Mouse (Mus musculus) spleen, embryonic (tissue): ENCODE measurements at regions not wholly inside any gene's neighbourhood (a gene's known extent, or its start where the extent isn't known, plus 50 kb on each side); places are given as distances from the start of the nearest gene placed in this dataset.

Source experiments
- CTCF ChIA-PET: fragments of 350-600 bp; sonication (Branson Sonifier 250); formaldehyde crosslinking; loops from one replicate; lab custom pipeline; 2022; lab: Charles Lee

DNA sequence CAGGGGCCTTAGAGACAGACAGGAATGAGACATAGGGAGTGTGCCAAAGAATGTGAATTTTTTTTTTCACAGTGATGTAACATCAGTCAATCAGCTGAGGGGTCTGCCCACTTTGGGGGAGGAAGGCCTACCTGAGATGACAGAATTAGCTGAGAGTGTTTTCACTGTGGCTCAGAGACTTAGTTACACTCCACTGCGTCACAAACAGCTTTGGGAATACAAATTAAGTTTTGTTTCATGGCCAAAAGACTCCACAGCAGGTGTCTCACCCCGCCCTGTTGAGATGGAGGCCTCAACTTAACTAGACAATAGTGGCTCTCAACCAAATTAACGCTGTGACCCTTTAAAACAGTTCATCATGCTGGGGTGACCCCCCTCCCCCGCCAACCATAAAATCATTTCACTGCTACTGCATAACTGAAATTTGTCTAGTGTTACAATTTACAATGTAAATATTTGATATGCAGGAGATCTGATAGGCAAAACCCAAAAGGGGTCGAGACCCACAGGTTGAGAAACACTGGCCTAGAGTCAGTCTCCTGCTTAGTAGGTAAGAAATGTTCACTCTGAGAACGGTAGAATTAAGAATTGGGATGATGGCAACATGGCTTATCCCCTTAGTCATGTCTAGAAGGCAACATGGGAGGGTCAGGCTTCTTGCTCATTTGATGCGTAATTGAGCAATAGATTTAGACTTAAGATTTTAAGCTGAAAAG lies 184.3 kb downstream of the Katnal1 start:
- CTCF ChIA-PET: no interaction called here

GRCm38 (mm10) chr5:148742158-148742835 lies 186.8 kb downstream of the Katnal1 start:
- CTCF ChIA-PET: interaction anchor here (0.7 kb wide), 1 partner anchor 11 kb away, joined by 3 read pairs; no protein-coding TSS in a partner anchor

GRCm38 (mm10) chr5:148741267-148742004 lies 187.7 kb downstream of the Katnal1 start:
- CTCF ChIA-PET: no interaction called here

GRCm38 (mm10) chr5:148740366-148741266 lies 188.0 kb upstream of the Ubl3 start:
- CTCF ChIA-PET: no interaction called here

- CTCF ChIA-PET: interaction anchor here (0.6 kb wide), 1 partner anchor 250 kb away, joined by 4 read pairs; no protein-coding TSS in a partner anchor
Observed at GRCm38 (mm10) chr5:148739672-148740071, 187.1 kb upstream of the Ubl3 start.

DNA sequence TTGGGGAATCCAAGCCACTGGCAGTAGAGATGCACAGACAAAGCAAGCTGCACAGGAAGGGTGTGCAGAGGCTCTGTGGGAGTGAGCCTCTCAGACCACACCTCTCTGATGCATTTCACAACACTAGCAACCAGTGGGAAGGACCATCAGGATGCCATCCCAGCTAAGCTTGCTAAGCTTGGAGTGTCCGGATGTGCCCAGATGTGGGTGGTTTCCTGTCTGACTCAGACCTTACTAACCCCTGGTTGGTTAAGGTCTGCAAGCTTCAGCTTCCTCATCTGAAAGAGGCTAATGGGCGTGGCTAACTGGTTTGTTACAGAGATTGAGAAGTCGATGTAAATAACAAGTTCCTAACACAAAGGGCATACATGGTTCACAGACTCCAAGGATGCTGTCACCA lies 186.6 kb upstream of the Ubl3 start:
- CTCF ChIA-PET: interaction anchor here (0.6 to 0.7 kb wide), 2 partner anchors 232 to 249 kb away, joined by 4 to 8 read pairs; no protein-coding TSS in a partner anchor

DNA sequence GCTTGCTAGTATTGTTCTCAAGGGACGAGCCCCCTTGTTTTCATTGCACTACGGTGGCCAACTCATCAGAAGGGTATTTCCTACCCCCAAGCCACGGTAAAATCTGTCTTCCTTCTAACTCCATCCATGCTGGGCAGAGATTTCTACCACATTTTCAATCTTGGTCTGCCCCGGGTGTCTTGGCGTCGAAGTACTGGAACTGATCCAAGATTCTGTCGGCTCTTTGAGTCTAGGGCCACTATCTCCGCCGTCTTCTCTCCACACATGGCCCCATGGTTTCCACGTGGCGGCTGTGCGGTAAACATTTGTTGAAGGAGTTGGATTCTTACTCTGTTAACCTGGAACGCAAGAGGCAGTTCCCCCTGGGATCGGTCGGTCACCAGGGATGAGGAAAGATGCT lies 177.0 kb upstream of the Ubl3 start:
- CTCF ChIA-PET: no interaction called here

- CTCF ChIA-PET: interaction anchor here (0.7 kb wide), 1 partner anchor 23 kb away, joined by 5 read pairs; no protein-coding TSS in a partner anchor
Observed at GRCm38 (mm10) chr5:148728492-148728891, 175.9 kb upstream of the Ubl3 start.

DNA sequence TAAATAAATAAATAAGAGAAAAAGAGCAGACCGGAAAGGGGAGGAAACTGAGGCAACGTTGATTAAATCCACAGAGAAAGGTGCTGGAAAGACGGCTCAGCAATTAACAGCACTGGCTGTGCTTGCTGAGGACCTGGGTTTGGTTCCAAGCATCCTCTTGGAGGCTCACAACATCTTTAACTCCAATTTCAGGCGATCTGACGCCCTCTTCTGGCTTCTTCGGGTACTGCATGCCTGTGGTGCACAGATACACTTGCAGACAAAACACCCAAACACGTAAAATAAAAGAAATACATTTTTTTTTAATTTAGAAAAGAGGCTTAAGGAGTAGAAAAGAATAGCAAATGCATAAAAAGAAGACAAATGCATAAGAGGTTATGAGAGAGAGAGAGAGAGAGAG lies 173.9 kb upstream of the Ubl3 start:
- CTCF ChIA-PET: no interaction called here

DNA sequence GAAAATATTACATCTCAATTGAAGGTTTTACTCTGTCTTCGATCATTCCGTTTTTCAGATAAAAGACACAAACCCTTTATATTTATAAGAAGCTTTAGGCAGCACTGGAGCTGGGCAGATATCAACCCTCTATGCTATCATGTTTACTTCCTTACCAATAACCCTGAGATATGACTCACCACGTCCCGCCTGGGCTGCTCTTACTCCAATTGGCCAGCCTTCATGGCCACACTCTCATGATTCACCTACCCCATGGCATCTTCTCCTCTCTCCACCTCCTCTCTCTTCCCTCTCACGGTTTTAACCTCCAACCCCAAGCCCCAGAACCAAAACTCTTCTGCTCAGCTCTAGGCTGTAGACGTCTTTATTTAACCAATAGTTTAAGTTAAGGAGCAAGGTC lies 171.9 kb upstream of the Ubl3 start:
- CTCF ChIA-PET: interaction anchor here (0.6 to 1.1 kb wide), 2 partner anchors 11 to 441 kb away, joined by 3 to 14 read pairs; no protein-coding TSS in a partner anchor

- CTCF ChIA-PET: no interaction called here
Observed at GRCm38 (mm10) chr5:148723677-148724227, 171.2 kb upstream of the Ubl3 start.

DNA sequence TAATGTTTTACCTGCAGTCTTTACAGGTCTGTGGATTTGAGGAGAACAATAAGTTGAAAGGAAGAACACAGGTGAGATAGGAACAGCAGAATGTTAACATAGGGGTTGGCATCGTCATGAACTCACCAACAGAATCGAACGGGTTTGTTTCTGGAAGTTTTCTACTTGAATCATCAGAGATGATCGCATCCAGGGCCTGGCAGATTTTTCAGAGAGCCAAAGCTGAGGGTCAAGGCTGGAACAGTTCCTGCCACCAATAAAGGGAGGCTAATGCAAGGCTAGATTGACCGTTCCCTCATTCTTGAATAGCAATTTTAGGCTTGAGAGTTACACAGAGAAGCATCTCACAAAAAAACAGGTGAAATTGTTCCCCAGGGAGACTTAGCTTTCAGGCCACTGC lies 168.0 kb upstream of the Ubl3 start:
- CTCF ChIA-PET: no interaction called here

DNA sequence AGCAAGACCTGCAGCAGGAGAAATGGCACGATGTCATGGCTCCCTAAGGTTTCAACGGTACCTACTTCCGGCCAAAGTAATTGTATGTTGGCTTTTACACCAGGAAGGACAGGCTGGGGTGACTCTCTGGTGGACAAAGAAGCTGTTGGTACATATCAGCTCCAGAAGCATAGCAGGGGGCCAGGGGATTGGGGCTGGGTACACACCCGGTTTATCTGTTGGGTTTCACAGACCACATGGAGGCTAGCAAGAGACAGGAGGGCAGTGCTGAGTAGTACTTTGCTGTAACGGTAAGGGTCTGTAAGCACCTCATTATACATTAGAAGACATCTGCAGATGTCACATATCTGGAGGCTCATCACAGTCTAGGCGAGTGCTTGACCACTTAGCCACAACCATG lies 164.0 kb upstream of the Ubl3 start:
- CTCF ChIA-PET: no interaction called here

DNA sequence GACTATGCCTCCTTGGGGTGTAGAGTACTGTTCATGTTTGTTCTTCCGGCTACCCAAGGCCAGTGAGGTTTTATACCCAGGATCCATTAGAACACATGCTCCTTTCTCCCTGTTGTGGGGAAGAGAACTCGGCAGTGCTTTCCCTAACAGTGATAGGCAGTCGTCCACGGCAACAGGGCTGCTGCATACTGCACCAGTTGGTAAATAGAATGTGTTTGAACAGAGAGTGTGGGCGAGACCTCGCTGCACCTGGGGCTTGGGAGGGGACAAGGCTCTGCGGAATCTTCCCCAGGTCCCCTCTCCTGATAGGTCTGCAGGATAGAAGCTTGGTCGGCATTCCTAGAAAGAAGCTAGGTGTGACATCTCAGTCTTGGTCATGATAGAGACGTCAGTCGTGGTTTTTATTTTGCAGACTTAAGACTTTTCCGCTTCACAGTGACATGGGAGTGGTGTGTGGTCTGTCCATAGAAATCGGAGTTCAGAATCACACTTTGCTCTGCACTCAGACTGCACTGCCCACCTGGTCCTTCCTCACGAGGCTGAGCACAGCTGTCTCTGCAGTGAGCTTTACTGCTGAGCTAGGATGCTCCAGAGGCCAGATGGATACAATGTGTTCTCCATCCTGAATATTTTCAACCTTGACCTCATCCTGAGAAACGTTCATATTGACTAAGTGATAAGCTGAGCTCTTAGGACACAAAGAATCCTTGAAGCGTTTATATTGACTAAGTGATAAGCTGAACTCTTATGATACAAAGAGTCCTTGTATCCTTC lies 162.8 kb upstream of the Ubl3 start:
- CTCF ChIA-PET: interaction anchor here (0.7 kb wide), 1 partner anchor 29 kb away, joined by 3 read pairs; no protein-coding TSS in a partner anchor

DNA sequence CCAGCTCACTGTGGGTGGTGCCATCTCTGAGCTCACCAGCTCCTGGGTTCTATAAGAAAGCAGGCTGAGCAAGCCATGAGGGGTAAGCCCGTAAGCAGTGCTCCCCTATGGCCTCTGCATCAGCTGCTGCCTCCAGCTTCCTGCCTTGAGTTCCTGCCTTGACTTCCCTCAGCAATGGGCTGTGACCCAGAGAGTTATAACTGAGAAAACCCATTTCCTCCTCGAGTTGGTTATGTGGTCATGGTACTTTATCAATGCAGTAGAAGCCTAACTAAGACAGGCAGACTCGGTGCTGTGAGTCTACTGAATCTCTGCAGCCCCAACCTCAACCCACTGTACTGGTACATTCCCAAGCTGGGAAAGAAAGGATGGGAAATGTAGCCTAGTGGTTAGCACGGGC lies 162.2 kb upstream of the Ubl3 start:
- CTCF ChIA-PET: interaction anchor here (0.6 kb wide), 1 partner anchor 219 kb away, joined by 5 read pairs; no protein-coding TSS in a partner anchor

DNA sequence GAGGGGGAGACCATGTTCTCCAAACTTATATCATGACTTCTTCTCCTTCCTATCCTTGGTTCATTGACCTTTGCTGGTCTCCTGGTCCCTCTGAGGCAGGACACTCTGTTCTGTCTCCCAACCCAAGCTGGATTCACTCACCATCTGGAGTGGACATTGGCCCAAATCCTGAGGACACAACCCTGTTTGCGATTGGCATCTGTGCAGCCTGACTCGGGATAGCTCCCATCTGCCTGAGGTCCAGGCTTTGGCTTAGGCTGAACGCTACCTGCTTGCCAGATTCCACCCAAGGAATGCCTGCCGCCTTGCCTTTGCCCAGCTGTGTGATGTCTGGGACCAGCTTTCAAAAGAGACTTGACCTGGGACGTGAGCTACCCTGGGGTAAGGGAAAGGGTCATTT lies 161.2 kb upstream of the Ubl3 start:
- CTCF ChIA-PET: no interaction called here

DNA sequence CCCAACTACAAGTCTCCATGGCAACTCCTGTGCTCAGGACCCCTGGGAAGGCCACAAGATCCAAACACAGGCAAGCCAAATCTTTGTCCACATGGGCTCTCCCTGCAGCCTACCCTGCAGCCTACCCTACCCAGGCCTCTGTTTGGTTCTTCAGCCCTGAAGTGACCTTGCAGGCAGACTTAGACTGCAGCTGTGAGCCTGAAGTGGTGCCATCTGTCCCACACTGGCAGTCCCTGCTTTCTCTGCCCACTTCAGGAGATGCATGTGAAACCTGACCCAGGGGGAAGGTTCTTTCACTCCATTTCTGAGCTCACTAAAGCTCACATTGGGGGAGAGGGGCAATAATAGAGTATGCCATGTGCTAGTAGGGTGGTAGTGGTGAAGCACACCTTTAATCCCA lies 160.4 kb upstream of the Ubl3 start:
- CTCF ChIA-PET: no interaction called here

DNA sequence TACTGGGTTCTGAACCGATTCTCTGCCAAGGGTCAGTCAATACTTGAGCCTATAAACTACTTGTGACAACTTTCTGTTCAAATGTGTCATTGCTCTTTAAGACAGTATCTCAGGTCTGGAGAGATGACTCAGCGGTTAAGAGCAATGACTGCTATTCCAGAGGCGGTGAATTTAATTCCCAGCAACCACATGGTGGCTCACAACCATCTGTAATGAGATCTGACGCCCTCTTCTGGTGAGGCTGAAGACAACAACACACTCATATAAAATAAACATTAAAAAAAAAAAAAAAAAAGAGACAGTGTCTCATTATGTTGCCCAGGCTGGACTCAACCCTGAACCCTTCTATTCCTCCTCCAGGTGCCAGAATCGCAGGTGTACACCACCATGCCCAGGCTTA lies 159.0 kb upstream of the Ubl3 start:
- CTCF ChIA-PET: no interaction called here

GRCm38 (mm10) chr5:148709111-148709771 lies 156.7 kb upstream of the Ubl3 start:
- CTCF ChIA-PET: interaction anchor here (0.7 kb wide), 1 partner anchor 148 kb away, joined by 6 read pairs; no protein-coding TSS in a partner anchor
